Mouse (Mus musculus): Measurements from ENCODE around the gene Bco2.

Gene Bco2

DNA sequence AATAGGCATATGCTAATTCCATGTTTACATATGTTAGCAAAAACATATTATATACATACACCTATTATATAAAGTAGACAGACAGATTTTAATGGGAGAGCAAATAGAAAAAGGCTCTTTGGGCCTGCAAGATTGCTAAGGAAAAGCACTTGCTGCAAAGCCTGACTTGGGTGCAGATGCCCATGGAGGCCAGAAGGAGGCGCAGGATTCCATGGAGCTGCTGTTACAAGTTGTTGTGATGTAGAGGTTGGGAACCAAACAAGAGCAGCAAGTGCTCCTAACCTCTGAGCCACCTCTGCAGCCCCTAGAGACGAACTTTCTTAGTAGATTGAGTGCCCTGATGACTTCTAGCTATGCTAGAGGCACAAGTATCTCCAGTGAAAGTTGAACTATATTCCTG lies 36.2 kb downstream of the Bco2 start:
- in situ Hi-C loops (cut with MboI) = no loop called here

DNA sequence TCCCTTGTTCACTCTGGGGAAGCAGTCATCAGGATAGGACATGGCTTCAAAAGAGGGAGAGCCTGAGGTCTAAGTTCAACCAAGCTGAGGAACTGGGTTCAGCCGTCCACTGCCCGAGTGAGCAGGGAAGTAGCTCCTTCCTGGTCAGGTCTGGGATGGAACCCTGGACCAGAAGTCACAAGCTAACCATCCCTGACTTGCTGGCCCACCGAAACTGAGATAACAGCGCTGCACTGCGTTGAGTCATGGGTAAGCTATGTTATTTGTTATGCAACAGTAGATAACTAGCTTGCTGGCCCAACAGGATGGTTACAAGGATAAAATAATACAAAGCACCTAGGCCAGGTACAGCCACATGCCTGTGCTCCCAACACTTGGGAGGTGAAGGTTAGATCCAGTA lies 39.5 kb downstream of the Bco2 start:
- in situ Hi-C loops (cut with MboI) = no loop called here

DNA sequence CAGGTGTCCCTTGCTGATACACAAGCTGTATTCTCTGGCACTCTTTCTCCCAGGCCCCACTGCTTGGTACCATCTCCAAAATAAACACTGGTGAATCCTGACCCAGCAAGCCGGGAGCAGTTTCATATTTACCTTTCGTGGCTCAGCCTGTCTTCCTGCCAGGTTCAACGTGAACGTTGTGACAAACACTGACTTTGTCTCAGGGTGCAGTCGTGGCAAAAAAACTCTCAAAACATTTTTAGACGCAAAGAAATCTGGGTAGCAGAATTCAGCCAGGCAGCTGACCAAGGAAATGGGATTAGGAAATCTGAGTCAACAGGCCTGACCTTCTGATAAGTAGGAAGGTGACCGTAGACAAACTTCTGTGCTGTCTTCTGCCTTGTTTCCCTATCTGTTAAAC lies 47.4 kb downstream of the Bco2 start:
- in situ Hi-C loops (cut with MboI) = no loop called here

DNA sequence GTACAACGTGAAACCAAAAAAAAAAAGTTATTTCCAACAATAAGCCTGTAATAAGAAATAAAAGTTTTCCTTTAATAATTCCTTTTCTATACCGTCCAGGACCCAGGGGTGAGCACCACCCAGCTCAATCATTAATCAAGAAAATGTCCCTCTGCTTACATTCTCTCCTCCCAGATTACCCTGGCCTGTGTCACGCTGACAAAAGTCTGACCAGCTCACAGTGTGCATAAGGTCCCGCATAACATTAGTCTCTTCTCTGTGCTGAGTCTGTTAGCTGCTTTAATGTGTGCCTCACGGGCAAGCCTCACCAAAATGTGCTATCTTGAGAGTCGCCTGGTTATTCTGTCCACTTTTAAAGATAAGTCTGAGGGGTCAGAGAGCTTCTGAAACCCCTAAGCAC lies 49.6 kb downstream of the Bco2 start:
- in situ Hi-C loops (cut with MboI) = no loop called here

DNA sequence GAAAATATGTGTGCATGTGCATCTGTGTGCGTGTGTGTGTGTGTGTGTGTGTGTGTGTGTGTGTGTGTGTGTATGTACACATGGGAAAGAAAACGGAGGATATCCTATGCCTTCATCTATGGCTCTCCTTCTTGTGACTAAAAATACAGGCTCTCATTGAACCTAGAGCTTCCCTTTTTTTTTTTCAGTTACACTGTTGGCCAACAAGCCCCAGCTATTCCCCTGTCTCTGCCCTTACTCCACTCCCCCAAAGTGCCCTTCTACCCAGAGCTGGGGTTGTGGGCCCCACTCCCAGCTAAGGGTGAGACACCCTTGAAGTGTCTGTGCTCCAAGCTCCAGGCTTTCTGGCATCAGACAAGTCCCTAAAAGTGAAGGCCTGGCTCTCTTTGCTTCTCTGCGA lies 52.0 kb downstream of the Bco2 start:
- in situ Hi-C loops (cut with MboI) = no loop called here

DNA sequence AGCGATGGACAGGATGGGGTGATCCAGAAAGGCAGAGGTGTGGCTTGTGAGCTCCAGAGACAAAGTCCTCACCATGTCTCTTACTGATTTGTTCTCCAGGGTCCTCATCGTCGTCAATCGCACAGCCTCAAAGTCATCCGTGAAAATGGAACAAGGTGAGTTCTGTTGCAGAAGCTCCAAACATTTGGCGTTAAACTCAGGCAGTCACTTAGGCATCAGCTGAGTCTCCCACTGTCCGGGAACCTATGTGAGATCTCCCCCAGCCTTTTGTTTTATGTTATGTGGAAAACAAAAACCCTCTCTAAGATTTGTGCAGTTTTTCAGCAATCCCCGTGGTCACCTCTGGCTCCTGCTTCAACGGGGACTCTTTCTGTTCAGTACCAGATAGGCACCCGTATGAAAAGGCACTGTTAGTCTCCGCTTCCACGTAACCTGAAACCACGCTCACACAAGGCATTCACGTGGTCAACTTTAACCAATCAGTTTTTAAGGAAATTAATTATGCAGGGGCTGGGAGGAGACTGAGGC lies 53.9 kb downstream of the Bco2 start:
- in situ Hi-C loops (cut with MboI) = no loop called here

DNA sequence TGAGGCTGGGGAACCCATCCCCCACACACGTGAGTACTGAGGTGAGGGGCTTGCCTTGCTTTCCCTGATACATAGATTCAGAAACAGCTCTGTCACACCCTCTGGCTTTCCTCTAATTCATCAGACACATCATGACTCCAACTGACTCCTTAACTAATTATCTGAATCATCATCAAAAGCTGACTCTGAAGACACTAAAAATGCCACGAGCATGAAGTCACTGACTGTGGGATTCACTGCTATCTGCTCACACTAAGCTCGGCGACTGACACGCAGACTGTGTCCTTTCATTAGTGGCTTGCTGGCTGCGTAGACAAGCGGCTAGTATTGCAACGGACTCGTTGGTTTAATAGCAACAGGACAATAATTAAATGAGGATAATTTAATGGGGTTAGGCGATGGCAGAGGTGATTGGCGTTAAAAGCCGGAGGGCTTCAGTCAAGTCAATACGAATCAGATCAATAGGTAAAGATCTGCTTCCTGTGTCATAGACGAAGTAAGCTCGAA lies 54.5 kb downstream of the Bco2 start:
- in situ Hi-C loops (cut with MboI) = no loop called here

DNA sequence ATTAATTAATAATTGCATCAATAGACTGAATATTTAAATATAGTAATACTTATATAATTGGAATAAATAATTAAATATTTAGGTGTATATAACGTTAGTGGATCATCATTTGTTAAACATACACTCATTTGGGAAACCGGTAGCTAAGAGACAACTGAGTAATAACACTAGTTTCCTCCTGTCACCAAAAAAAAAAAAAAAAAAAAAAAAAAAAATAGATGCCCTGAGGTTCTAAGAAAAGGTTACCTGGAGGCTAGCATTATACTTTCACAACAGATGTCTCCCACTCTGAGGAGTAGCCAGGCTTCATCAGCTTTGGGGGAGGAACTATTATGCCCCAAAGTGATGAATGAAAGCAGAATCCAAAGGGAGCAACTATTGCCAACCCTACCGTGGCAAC lies 55.2 kb downstream of the Bco2 start:
- in situ Hi-C loops (cut with MboI) = no loop called here

DNA sequence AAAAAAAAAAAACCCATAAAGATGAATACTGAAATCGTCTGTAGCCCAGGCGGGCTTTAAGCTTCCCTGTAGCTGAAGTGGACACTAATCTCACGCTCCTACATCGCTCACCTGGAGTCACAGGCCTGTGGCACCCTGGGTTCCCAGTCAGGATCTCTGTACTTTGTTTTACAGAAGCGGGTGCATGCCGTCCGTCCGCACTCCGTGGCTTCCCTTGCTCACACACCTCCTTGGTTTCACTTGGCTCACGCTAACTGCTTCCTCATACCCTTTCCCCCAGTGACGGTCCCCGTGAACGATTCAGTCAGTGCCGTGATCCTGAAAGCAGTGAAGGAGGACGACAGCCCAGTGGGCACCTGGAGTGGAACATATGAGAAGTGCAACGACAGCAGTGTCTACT lies 56.2 kb downstream of the Bco2 start:
- in situ Hi-C loops (cut with MboI) = no loop called here

DNA sequence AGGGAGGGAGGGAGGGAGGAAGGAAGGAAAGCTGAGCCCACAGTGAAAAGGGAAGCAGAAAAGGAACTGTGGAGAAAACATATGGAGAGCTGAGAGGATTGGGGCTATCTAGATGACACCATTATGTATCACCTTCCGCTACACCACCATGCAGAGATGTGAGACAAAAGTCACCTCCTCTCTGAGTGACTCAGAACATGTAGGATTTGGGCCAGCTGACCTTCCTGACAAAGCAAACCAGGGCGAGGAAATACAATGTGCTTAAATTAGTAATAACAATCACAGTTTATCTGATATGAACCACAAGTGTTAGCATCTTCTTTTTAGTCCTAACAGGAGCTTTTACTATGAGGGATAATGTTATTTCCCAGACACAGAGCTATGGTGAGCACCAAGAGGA lies 57.4 kb downstream of the Bco2 start:
- in situ Hi-C loops (cut with MboI) = no loop called here

DNA sequence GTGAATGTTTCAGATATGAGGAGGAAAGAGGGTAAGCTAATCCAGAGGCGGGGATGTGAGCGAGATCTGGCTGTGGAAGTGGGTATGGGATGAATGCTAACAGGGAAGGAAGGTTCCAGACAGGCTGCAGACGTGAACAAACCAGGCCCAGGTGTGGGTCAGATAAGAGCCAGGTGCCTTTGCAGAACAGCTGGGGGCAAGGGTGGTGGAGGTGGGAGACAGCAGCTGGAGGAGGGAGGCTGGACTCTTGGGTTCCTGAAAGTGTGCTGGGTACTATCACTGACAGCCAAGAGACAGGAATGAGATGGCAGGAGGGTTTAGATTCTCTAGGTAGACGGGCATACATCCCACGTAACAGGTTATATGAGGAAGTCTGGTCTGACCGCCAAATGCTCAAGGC lies 57.9 kb downstream of the Bco2 start:
- in situ Hi-C loops (cut with MboI) = no loop called here

DNA sequence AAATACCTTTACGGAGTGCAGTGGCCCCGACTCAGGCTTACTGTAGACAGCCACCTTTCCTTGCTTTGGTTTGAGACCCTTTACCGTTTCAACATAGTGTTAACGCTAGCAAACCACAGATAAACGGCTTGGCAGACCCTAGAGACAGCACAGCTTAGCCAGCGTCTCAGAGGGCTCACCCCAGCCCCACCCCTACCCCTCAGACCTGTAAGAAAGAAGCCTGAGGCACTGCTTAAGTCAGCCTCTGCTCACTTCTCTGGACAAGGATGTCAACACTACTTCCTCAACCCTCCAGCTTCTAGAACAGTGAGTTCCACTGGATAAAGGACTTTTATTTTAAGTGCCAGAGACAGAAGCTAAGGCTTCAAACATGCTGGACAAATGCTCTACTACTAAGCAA lies 58.4 kb downstream of the Bco2 start:
- in situ Hi-C loops (cut with MboI) = no loop called here

DNA sequence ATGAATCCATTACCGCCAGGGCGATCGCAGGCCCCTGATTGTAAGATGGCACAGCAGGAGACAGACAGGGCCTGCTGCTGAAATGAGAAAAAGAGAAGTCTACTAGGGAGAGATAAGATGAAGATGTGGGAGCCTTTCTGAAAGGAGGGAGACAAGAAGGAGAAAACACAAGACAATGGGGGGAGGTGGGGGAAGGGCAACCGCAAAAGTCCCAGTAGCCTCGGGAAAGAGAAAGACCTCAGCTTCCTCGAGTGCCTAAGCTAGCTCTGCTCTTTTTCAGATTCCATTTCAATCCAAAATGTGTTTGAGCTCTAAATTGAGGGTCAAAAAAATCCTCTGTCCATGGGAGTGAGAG lies 58.9 kb downstream of the Bco2 start:
- in situ Hi-C loops (cut with MboI) = no loop called here

DNA sequence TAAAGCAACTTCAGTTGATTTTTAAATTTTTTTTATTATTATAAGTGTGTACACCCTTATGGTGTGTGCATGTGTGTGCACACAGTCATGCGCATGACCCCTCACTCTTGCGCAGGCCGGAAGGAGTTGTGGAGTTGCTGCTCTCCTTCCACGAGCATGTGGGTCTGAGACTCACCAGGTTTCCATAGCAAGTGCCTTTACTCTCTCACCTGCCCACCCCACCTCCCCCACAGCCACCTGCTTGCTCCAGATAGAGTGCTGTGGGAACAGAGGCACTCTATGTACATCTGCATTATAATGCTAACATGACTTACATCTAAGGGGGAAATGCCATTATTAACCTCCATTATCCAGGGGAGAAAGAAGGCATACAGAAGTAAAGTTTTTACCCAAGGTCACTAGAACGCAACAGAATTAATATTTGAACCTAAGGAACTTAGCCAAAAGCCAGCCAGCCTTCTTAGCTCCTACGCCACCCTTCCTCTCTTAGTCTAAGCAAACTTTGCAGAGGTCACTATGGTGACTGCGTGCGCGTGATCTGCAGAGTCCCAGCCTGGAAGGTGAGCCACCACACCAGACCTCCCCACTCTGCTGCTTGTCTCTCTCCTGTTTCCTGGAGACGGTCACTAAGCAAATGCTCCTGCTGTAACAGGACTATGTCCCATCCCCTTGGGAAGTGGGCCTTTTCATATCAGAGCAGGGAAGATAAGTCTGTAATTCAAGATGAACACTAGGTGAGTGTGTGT lies 59.4 kb downstream of the Bco2 start:
- in situ Hi-C loops (cut with MboI) = no loop called here

DNA sequence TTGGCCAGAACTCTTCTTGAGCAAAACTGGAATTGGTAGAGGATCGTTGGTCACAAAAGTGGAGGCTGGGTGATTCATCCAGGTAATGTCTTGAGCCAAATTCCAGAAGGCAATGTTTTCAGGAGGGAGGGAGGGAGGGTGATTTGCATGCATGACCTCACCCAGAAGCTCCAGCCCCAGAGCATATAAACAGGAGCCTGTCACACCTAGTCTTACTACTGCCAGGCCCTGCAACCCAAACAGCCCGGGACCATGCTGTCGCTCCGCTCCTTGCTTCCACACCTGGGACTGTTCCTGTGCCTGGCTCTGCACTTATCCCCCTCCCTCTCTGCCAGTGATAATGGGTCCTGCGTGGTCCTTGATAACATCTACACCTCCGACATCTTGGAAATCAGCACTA lies 60.7 kb downstream of the Bco2 start, which contains the start of gene Plet1:
Gene Plet1, plus strand, starts transcription at position 215 of the 400 bp plus-strand sequence.
- in situ Hi-C loops (cut with MboI) = no loop called here

DNA sequence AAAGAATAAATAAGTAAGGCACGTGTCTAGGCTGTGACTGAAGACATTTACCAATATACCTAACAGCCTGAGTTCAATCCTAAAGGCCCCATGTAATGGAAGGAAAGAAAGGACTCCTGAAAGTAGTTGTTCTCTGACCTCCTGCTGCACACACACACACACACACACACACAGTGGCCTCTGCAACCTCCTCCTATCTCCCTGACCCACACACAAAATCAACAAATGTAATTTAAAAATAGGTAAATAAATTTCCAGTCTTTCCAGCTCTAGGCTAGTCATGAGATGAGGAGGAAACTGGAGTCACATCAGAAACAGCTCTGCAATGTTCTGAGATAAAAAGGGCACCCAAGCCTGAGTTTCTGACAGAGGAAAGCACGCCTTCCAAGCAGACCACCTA lies 61.2 kb downstream of the Bco2 start:
- in situ Hi-C loops (cut with MboI) = no loop called here

DNA sequence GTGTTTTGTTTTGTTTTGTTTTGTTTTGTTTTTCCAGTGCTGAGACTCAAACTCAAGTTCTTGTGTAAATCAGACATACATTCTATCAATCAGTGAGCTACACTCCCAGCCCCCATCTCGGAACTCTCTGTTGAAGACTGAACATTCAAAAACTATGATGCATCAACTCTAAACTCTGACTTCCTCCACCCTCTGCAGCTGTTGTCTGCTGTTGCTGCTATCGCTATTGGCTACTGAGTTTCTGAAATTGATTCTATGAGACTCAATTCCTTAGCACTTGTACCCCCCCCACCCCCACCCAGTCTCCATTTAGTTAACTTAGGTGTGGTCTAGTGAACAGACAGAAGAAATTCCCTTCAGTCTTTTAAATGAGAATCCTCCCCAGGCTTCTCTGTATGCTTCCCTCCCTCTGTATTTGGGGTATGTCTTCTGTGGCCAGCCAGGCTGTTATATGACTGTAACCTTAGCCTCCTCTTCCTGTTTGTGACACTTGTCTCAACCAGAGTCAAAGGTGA lies 63.4 kb downstream of the Bco2 start:
- in situ Hi-C loops (cut with MboI) = no loop called here

DNA sequence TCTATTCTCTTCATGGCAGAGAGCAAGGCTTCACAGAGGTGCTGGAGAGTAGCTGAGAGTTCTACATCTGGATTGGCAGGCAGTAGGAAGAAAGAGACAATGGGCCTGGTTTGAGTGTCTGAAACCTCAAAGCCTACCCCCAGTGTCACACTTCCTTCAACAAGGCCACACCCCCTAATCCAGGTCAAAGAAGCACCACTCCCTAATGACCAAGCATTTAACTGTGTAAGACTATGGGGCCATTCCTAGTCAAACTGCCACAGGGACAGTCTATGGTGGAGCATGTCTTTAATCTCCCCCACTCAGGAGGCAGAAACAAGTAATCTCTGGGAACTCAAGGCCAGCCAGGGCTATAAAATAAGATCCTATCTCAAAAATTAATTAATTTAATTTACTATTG lies 64.1 kb downstream of the Bco2 start:
- in situ Hi-C loops (cut with MboI) = no loop called here

DNA sequence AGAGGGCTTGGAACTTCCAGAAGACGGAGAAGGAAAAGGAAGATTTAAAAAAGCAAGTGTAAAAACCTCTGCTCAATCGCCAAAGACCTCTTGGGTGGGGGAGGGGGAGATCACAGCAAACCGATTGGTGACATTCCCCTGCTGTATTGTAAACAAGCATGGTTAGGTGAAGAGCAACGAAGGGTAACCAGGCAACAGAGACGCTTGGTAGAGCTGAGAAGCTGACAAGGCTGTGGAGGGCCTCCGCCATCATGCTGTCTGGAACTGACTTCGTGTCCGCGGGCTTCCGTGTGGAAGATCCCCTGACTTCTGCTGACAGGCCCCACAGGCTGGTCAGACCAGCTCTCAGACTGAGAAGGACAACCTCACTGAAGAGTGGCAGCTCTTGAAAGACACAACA lies 69.5 kb downstream of the Bco2 start:
- in situ Hi-C loops (cut with MboI) = no loop called here
